Mouse (Mus musculus) small intestine, adult 2 months (tissue): Measurements from ENCODE around the gene Zpr1.
A peak's percentile ranks its signal among the peaks of the same experiment; 100 is the strongest.

ENCODE experiments used
- CTCF ChIP-seq: fragments of 200-500 bp; IDR thresholded peaks from 2 replicates; pipeline ENCODE4 v1.5.1; 2012; ENCODE audit warnings: low read depth, mild to moderate bottlenecking, control low read depth, inconsistent platforms, low read length, moderate library complexity, mixed read lengths; ENCODE audit not compliant: insufficient replicate concordance, insufficient read length; ENCODE audit errors: extremely low read depth
- POLR2A ChIP-seq: fragments of 200-500 bp; IDR thresholded peaks from 2 replicates; pipeline ENCODE4 v1.6.1; 2012; ENCODE audit warnings: low read depth, mild to moderate bottlenecking, control low read depth, inconsistent platforms, low read length, moderate library complexity

DNA sequence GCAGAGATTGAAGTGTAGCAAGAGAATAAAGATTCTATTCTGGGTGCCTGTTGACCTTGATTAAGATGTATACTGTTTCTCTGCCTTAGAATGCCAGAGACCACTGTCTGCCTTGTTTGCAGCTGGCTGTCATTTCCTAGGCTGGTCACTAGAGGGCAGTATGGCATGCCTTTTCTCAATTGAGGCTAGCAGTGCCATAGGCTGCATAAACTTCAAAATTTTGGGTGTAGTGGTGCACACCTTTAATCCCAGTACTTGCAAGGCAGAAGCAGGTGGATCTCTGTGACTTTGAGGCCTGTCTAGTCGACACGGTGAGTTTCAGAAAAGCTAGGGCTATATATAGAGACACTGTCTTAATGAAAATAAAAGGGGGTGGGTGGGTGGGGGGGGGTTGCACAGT is 29.3 kb downstream of the Zpr1 start:
- TF ChIP-seq CTCF (peak; percentile 81; the same call in 1 of the 2 replicates), POLR2A (no peak)
